Mouse (Mus musculus) stomach, postnatal 0 days (tissue): Measurements from ENCODE around the gene Slc35d3.

Source experiments
- CTCF ChIP-seq: IDR thresholded peaks from 2 replicates; pipeline ENCODE4 v1.5.1; 2016; ENCODE audit warnings: antibody characterized with exemption, low read depth, mild to moderate bottlenecking, moderate library complexity
- EP300 ChIP-seq: optimal IDR thresholded peaks from 2 replicates; pipeline ENCODE3; 2016; ENCODE audit warnings: antibody characterized with exemption

GRCm38 (mm10) chr10:19849771-19850365, 1.4 kb downstream of the Slc35d3 start:
- TF ChIP-seq EP300 (no peak), CTCF (no peak)
